Mouse (Mus musculus) megakaryocyte, embryonic 14.5 days (primary cell): ENCODE data around the gene Aatf. TPM values are rescaled to one million over a fixed set of nuclear protein-coding genes. Genes with fewer than 3 reads are reported as not detected.
A peak's percentile ranks its signal among the peaks of the same experiment; 100 is the strongest.

Source experiments
- H3K27me3 ChIP-seq: replicated peaks from 2 replicates; pipeline ENCODE3; 2012; ENCODE audit warnings: inconsistent platforms
- H3K36me3 ChIP-seq: replicated peaks from 2 replicates; pipeline ENCODE3; 2012; ENCODE audit warnings: low read length, inconsistent platforms, mixed read lengths
- H3K4me1 ChIP-seq: 2 replicates; pipeline ENCODE4 v1.6.1; 2012; ENCODE audit warnings: inconsistent platforms
- H3K4me3 ChIP-seq: replicated peaks from 2 replicates; pipeline ENCODE3; 2012; ENCODE audit warnings: moderate library complexity, mild to moderate bottlenecking, inconsistent platforms
- H3K9me3 ChIP-seq: 2 replicates; pipeline ENCODE4 v1.6.1; 2012; ENCODE audit warnings: inconsistent platforms
- FLI1 ChIP-seq: IDR thresholded peaks from 2 replicates; pipeline ENCODE4 v1.6.1; 2012; ENCODE audit warnings: low read length, inconsistent platforms, mixed read lengths
- GATA1 ChIP-seq: IDR thresholded peaks from 3 replicates; pipeline ENCODE4 v1.6.1; 2012; ENCODE audit warnings: mixed read lengths, low read length, inconsistent platforms, borderline replicate concordance
- polyA plus RNA-seq: library from polyadenylated mRNA; stranded (reverse); fragments of >175 nt; gene quantifications from 2 replicates; pipeline ENCODE4 v1.2.3, GENCODE M21; 2012; ENCODE audit warnings: low replicate concordance; ENCODE audit not compliant: insufficient read depth

Aatf gene
- polyA plus RNA-seq, result 2.5 and 13.5 TPM in 2 replicates

DNA sequence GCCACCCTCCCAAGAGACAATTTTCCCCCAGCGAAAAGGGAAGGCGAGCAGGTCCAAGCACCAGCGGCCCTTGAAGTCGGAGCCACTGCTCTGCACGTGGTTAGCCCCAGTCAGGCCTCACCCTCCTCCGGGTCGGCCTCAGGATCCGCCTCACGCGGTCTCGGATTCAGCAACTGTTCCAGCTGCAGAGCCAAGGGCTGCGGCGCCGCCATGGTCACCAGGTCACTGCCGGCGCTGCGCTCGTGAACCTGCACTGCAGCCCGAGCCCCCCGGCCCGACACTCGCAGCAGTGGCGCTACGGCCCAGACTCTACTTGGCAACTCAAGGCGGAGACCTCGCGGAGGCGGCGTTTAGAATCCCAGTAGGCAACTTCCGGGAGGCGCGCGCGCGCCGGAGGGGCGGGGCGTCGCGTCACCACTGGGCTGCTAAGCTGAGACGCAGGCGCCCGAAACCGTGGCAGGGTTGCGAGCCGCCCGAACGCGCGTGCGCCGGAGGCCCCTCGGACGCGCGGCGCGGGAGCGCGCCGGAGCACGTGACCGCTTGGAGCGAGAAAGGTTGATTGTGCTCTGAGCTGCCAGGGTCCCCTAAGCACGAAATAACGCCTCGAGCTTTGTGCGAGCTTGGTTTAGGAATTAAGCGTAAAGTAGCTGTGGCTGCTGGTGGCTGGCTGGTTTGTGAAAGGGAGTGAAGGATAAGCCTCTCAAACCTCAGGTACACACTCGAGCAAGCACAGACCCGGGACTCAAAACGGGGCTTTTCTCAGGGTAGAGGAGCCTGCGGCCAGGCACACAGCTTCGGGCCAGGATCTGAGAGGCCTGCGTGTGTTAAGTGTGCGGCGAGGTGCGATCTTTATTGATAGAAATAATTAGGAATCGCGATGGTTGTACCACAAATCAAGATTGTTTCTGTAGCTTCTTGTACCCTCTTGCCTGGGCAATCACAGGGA lies at the start of gene Aatf:
TSS of gene Aatf (minus strand) at position 352 of the 946 bp plus-strand sequence.
- H3K27me3 ChIP-seq, result peaks cover 41% of the 10 kb centered on the region
- H3K9me3 ChIP-seq, result no peaks in the 10 kb centered on the region
- H3K4me3 ChIP-seq, result peak within 1 kb of the TSS; percentile 96
- H3K36me3 ChIP-seq, result peaks cover 22% of the 10 kb centered on the region
- peaks cover 39% of the 10 kb centered on the region for H3K4me1 ChIP-seq
- no peak for TF ChIP-seq GATA1
- no peak for TF ChIP-seq FLI1

DNA sequence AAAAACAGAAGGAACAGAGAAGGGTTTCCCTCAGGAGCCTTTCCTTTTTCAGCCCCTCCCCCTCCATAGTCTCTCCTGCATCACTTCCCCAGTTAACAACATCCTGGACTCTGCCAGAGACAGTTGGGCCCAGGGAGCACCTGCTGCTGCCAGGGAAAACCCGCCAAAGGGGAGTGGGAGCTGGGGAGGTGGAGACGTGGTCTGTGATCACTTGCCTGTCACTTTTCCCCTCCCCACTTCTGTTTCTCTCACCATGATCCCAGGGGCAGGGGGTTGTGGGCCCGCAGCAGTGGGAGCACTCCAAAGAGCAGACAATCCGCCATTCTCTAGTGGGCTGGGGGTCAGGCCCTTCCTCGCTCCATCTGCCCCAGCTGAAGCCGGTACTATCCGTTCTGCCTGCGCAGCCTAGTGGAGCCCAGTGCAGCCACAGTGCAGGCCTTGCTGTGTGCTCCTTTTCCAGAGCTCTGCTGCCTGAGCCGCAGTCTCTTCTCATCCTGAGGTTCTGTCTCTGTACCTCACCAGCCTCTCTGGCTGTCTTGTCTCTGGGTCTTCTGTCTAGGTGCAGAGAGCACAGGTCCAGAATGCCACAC lies 49.5 kb upstream of the Aatf start:
- H3K27me3 ChIP-seq, result peaks cover 69% of the 10 kb centered on the region

DNA sequence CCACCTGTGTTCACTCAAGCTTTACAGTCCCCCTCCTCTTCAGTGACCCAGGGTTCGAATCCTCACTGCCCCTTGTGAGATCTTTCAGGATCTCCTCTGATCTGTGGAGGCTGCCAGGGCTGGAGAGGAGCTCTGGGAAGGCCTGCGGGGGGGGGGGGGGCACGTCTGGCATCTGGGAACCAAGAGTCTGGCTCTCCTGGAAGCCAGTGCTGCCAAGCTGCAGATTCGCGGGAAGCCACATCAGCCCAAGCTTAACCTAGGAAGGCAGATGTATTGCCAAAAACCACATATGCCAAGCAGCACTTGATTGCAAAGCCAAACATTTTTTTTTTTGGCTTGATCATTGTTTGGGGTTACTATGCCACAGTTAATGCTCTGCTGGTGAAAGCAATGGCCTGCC lies 48.2 kb upstream of the Aatf start:
- Histone ChIP-seq H3K4me3 (no peak overlapping the region), H3K27me3 (peaks cover 63% of the 10 kb centered on the region), H3K4me1 (no peaks in the 10 kb centered on the region), H3K36me3 (no peaks in the 10 kb centered on the region), H3K9me3 (no peaks in the 10 kb centered on the region)
- TF ChIP-seq GATA1, result no peak
- no peak for TF ChIP-seq FLI1

More for the DNA sequence above, 49.5 kb upstream of the Aatf start:
- no peaks in the 10 kb centered on the region for H3K9me3 ChIP-seq
- H3K36me3 ChIP-seq, result no peaks in the 10 kb centered on the region
- TF ChIP-seq FLI1, result no peak
- no peak for TF ChIP-seq GATA1
- H3K4me3 ChIP-seq, result no peak overlapping the region
- no peaks in the 10 kb centered on the region for H3K4me1 ChIP-seq

DNA sequence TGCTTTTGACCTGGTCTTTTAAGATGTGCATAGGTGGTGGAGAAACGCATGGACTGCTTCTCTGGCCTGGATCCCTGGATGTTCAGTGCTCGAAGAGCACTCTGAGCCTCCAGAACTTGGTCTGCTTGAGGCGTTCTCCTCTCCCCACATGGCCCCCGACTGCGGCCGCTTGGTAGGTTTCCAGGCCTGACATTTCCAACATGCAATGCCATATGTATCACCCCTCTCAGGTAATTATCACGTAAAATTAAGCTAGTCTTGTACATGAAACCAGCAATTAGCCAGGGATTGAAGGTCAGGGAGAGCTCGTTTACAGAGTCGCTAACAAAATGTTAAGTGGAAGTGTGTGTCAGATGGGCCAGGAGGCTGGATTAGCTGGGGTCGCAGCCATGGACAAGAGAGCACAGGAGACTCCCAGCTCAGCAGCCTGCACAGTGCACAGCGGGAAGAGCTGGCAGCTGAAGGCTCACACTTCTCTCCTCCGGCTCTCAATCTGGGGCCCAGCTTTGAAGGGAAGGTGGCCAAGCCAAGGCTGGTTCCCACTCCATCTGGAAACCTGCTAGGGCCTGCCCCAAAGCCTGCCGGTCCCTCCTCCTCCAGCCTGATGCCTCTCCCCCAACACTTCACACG lies 40.6 kb upstream of the Aatf start:
- peaks cover 16% of the 10 kb centered on the region for H3K9me3 ChIP-seq
- H3K36me3 ChIP-seq, result no peaks in the 10 kb centered on the region
- TF ChIP-seq FLI1 (no peak), GATA1 (no peak)
- H3K4me3 ChIP-seq, result no peak overlapping the region
- no peaks in the 10 kb centered on the region for H3K4me1 ChIP-seq
- H3K27me3 ChIP-seq, result peaks cover 54% of the 10 kb centered on the region

DNA sequence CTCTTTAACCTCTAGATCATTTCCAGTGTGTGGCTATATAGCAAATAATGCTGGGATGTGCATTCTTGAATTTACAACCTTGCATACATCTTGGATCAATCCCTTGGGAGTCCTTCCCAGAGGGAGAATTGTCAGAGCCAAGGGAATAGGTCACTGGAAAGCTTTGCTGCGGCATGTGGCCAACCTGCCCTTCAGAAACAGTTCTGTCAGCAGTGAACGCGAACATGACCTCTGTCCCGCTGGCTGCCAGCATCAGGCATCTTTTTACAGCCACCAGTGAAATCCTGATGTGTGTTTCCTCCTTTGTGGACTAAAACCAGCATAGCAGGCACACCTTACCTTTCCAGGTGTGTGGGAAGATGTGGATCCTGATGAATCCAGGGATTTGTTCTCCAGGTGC lies 38.0 kb upstream of the Aatf start:
- TF ChIP-seq FLI1 (no peak), GATA1 (no peak)
- no peaks in the 10 kb centered on the region for H3K36me3 ChIP-seq
- no peak overlapping the region for H3K4me3 ChIP-seq
- H3K9me3 ChIP-seq, result peaks cover 16% of the 10 kb centered on the region
- H3K27me3 ChIP-seq, result peaks cover 65% of the 10 kb centered on the region
- H3K4me1 ChIP-seq, result no peaks in the 10 kb centered on the region

DNA sequence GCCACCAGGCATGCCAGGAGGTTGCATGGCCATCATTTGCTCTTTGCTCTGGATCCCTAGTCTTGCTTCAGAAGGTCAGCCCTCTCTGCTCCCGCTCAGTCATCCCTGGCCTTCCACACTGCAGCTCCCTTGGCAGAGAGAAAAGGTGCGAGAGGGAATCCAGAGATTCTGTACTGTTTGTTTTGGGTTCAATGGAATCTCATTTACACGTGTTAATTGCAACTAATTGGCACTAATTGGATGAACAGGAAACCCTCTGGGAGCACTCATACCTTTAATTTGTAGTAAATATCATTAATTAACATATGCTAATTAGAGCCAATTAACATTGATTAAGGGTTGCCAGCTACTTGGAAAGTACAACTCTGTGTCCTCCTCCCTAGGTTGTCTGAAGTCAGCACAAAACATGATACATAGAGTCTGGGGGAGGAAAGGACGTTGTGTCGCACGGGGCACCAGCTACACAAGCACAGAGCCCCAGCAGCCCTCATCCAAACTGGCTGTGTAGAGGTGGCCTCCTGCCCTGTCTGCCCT lies 36.0 kb upstream of the Aatf start:
- Histone ChIP-seq H3K4me1 (no peaks in the 10 kb centered on the region), H3K4me3 (no peak overlapping the region), H3K27me3 (peaks cover 74% of the 10 kb centered on the region), H3K36me3 (no peaks in the 10 kb centered on the region), H3K9me3 (peaks cover 16% of the 10 kb centered on the region)
- TF ChIP-seq FLI1, result no peak
- no peak for TF ChIP-seq GATA1

DNA sequence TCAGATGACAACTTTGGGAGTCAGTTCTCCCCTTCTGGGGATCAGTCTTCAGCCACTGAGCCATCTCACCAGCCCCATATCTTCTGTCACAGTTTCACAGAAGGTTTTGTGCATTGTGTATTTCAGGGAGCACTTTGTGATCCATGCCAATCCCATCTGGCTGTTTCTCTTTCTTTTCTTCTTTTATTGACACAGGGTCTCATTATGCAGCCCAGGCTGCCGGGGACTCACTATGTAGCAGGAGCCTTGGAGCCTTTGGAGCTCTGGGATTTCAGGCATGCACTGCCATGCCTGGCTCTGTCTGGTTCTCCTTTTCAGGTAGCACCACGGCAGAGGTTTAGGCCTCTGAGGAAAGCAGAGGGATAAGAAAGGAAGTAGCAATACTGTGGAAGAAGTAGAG lies 35.0 kb upstream of the Aatf start:
- Histone ChIP-seq H3K36me3 (no peaks in the 10 kb centered on the region), H3K4me3 (no peak overlapping the region), H3K9me3 (peaks cover 6% of the 10 kb centered on the region), H3K27me3 (peaks cover 72% of the 10 kb centered on the region), H3K4me1 (no peaks in the 10 kb centered on the region)
- no peak for TF ChIP-seq FLI1
- no peak for TF ChIP-seq GATA1

DNA sequence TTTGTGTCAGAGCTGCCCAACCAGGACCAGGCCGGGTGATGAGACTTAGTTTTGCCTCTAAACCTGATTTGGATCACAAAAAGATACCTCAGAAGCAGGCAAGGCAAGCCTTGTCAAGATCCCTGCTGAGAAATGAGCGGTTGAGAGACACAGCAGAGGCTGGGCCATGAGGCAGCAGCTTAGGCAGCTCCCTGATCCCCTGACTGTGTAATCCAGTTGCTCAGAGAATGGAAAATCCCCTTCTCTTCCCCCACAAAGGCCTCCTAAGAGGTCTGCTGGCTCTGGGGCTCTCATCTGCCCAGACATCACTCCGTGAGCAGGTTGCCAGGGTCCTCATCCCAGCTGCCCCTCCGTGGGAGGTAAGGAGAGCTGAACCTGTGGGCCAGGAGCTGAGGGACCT lies 26.7 kb upstream of the Aatf start:
- TF ChIP-seq FLI1, result no peak
- TF ChIP-seq GATA1, result no peak
- no peaks in the 10 kb centered on the region for H3K9me3 ChIP-seq
- H3K4me3 ChIP-seq, result no peak overlapping the region
- no peaks in the 10 kb centered on the region for H3K36me3 ChIP-seq
- no peaks in the 10 kb centered on the region for H3K4me1 ChIP-seq
- peaks cover 85% of the 10 kb centered on the region for H3K27me3 ChIP-seq

DNA sequence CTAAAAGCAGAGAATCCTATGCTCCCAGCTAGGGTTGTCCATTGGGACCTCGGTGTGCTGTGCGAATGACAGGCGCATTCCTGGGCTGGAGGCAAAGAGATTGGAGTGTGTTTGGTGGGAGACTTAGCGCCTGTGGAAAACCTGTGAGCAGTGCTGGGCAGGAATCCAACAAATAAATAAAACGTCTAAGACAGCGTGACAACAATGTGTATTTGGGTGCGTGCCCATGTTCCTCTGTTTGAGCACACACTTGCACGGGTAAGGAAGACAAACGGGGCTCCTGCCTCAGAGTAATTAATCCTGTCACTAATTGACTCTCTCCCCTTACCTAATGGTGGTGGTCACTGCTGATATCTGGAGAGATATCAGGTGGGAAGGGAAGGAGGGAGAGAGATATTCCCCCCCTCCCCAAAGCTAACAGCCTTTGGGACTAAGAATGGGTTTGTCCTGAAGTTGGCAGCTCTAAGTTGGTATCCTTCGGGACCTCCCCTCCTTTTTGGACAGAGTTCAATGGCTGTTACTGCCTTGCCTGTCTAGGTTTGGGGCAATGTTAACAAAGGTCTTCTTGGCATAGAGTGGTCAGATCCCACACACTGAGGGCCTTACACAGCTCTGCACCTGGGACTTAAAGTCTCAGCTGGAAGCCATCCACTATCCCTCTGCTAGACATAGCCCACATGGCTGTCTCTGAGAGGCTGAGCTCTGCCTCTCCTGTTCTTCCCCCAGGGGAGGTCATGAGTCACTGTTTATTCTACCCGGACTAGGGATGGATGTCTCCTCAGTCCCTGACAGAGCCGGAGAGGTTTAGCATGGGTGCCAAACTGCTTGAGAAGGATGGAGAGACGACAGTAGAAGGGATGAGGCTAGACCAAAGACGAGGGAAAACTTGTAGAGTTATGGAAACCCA lies 16.7 kb upstream of the Aatf start:
- Histone ChIP-seq H3K36me3 (no peaks in the 10 kb centered on the region), H3K9me3 (peaks cover 8% of the 10 kb centered on the region), H3K27me3 (peaks cover 99% of the 10 kb centered on the region), H3K4me1 (peaks cover 25% of the 10 kb centered on the region), H3K4me3 (no peak overlapping the region)
- no peak for TF ChIP-seq FLI1
- TF ChIP-seq GATA1, result no peak
